Mouse (Mus musculus) heart, embryonic 15.5 days (tissue): ENCODE data around the gene Gm4792. TPM values are rescaled to one million over a fixed set of nuclear protein-coding genes. Genes with fewer than 3 reads are reported as not detected.

Source experiments
- ATAC-seq: fragments of 200-750 bp; cut with Nextera tagmentation; replicated peaks from 2 replicates; pipeline ENCODE4 v1.8.0; 2017; ENCODE audit warnings: low read depth, moderate TSS enrichment; ENCODE audit not compliant: insufficient number of reproducible peaks, insufficient read depth, low FRiP score
- H3K27ac ChIP-seq: fragments of 300-500 bp; sonication (generic); 2 replicates; pipeline ENCODE4 v1.5.1; 2015; ENCODE audit warnings: mild to moderate bottlenecking, inconsistent platforms
- H3K27me3 ChIP-seq: fragments of 300-500 bp; sonication (generic); 2 replicates; pipeline ENCODE4 v1.6.1; 2015; ENCODE audit warnings: inconsistent platforms
- H3K36me3 ChIP-seq: fragments of 300-500 bp; sonication (generic); 2 replicates; pipeline ENCODE4 v1.6.1; 2015; ENCODE audit warnings: mild to moderate bottlenecking, inconsistent platforms
- H3K4me1 ChIP-seq: fragments of 300-500 bp; sonication (generic); replicated peaks from 2 replicates; pipeline ENCODE4 v1.6.1; 2015; ENCODE audit warnings: inconsistent platforms
- H3K4me2 ChIP-seq: fragments of 300-500 bp; sonication (generic); 2 replicates; pipeline ENCODE4 v1.6.1; 2015; ENCODE audit warnings: inconsistent platforms, mild to moderate bottlenecking, moderate library complexity
- H3K4me3 ChIP-seq: fragments of 300-500 bp; sonication (generic); 2 replicates; pipeline ENCODE4 v1.5.1; 2015; ENCODE audit warnings: mild to moderate bottlenecking, inconsistent platforms
- H3K9ac ChIP-seq: fragments of 300-500 bp; sonication (generic); 2 replicates; pipeline ENCODE4 v1.6.1; 2015; ENCODE audit warnings: mild to moderate bottlenecking, inconsistent platforms
- H3K9me3 ChIP-seq: fragments of 300-500 bp; sonication (generic); replicated peaks from 2 replicates; pipeline ENCODE4 v1.6.1; 2016; ENCODE audit warnings: inconsistent platforms
- WGBS: fragments of 180-500 bp; shearing (Covaris S2); methylation state at CpG from one replicate; pipeline ENCODE4 v1.1.7; 2015; ENCODE audit warnings: mixed read lengths; 5-methylcytosine and 5-hydroxymethylcytosine counted together
- polyA plus RNA-seq: library from polyadenylated mRNA; unstranded; fragments of >200 nt; fragmentation: Nextera tagmentation; extraction: Ambion mirVana; gene quantifications from 2 replicates; pipeline ENCODE4 v1.2.1, GENCODE M21; 2015

Gm4792 gene
- polyA plus RNA-seq, 1 experiment from 2014 or later, result not detected

- WGBS, result 89% methylated on average over 5 of the region's 5 CpGs
- Histone ChIP-seq H3K9ac (no peak overlapping the region), H3K27me3 (no peaks in the 10 kb centered on the region), H3K4me2 (no peak overlapping the region), H3K36me3 (no peaks in the 10 kb centered on the region), H3K4me3 (no peak overlapping the region), H3K27ac (no peak overlapping the region), H3K9me3 (no peaks in the 10 kb centered on the region), H3K4me1 (no peaks in the 10 kb centered on the region)
- ATAC-seq, result no peak
Measured at GRCm38 (mm10) chr10:94295923-94296605, 2.4 kb downstream of the Gm4792 start.

- ATAC-seq, result no peak
- WGBS, result 65% methylated on average over 6 of the region's 6 CpGs
Measured at GRCm38 (mm10) chr10:94294933-94295750, 3.4 kb downstream of the Gm4792 start.

GRCm38 (mm10) chr10:94294437-94294836, 4.1 kb downstream of the Gm4792 start:
- Histone ChIP-seq H3K4me3 (no peak overlapping the region), H3K9ac (no peak overlapping the region), H3K4me2 (no peak overlapping the region), H3K4me1 (no peaks in the 10 kb centered on the region), H3K9me3 (no peaks in the 10 kb centered on the region), H3K36me3 (no peaks in the 10 kb centered on the region), H3K27ac (no peak overlapping the region), H3K27me3 (no peaks in the 10 kb centered on the region)
- 82% methylated on average over 5 of the region's 5 CpGs for WGBS
- ATAC-seq, result no peak

More at GRCm38 (mm10) chr10:94294933-94295750, 3.4 kb downstream of the Gm4792 start:
- Histone ChIP-seq H3K4me2 (no peak overlapping the region), H3K9ac (no peak overlapping the region), H3K4me1 (no peaks in the 10 kb centered on the region), H3K9me3 (no peaks in the 10 kb centered on the region), H3K27ac (no peak overlapping the region), H3K36me3 (no peaks in the 10 kb centered on the region), H3K4me3 (no peak overlapping the region), H3K27me3 (no peaks in the 10 kb centered on the region)

GRCm38 (mm10) chr10:94282797-94283196, 15.7 kb downstream of the Gm4792 start:
- no peak for ATAC-seq
- H3K27ac ChIP-seq, result no peak overlapping the region
- H3K4me1 ChIP-seq, result no peaks in the 10 kb centered on the region
- no peak overlapping the region for H3K4me3 ChIP-seq
- no peak overlapping the region for H3K9ac ChIP-seq
- H3K4me2 ChIP-seq, result no peak overlapping the region
- no peaks in the 10 kb centered on the region for H3K36me3 ChIP-seq
- no peaks in the 10 kb centered on the region for H3K27me3 ChIP-seq
- H3K9me3 ChIP-seq, result no peaks in the 10 kb centered on the region
- WGBS, result 72% methylated on average over 7 of the region's 7 CpGs

GRCm38 (mm10) chr10:94282179-94282578, 16.3 kb downstream of the Gm4792 start:
- ATAC-seq, result no peak
- Histone ChIP-seq H3K27me3 (no peaks in the 10 kb centered on the region), H3K36me3 (no peaks in the 10 kb centered on the region), H3K27ac (no peak overlapping the region), H3K4me3 (no peak overlapping the region), H3K9me3 (no peaks in the 10 kb centered on the region), H3K9ac (no peak overlapping the region), H3K4me2 (no peak overlapping the region), H3K4me1 (no peaks in the 10 kb centered on the region)
- WGBS, result 92% methylated on average over 8 of the region's 8 CpGs

- Histone ChIP-seq H3K27ac (no peak overlapping the region), H3K4me3 (no peak overlapping the region), H3K36me3 (no peaks in the 10 kb centered on the region), H3K4me1 (no peaks in the 10 kb centered on the region), H3K9ac (no peak overlapping the region), H3K27me3 (no peaks in the 10 kb centered on the region), H3K9me3 (no peaks in the 10 kb centered on the region), H3K4me2 (no peak overlapping the region)
- WGBS, result 57% methylated on average over 2 of the region's 2 CpGs
- no peak for ATAC-seq
Measured at GRCm38 (mm10) chr10:94276511-94276910, 22.0 kb downstream of the Gm4792 start.

GRCm38 (mm10) chr10:94275321-94275720, 23.2 kb downstream of the Gm4792 start:
- Histone ChIP-seq H3K27ac (no peak overlapping the region), H3K27me3 (no peaks in the 10 kb centered on the region), H3K36me3 (no peaks in the 10 kb centered on the region), H3K4me3 (no peak overlapping the region), H3K9me3 (no peaks in the 10 kb centered on the region), H3K4me2 (no peak overlapping the region), H3K9ac (no peak overlapping the region), H3K4me1 (no peaks in the 10 kb centered on the region)
- WGBS, result 24% methylated on average over 3 of the region's 3 CpGs
- ATAC-seq, result no peak

GRCm38 (mm10) chr10:94265656-94266542, 32.6 kb downstream of the Gm4792 start:
- Histone ChIP-seq H3K9me3 (no peaks in the 10 kb centered on the region), H3K27me3 (no peaks in the 10 kb centered on the region), H3K4me1 (no peaks in the 10 kb centered on the region), H3K9ac (no peak overlapping the region), H3K4me3 (no peak overlapping the region), H3K27ac (no peak overlapping the region), H3K36me3 (no peaks in the 10 kb centered on the region), H3K4me2 (no peak overlapping the region)
- 69% methylated on average over 17 of the region's 17 CpGs for WGBS
- no peak for ATAC-seq

- ATAC-seq, result no peak
- H3K36me3 ChIP-seq, result no peaks in the 10 kb centered on the region
Measured at GRCm38 (mm10) chr10:94263211-94263610, 35.3 kb downstream of the Gm4792 start.

GRCm38 (mm10) chr10:94262646-94263045, 35.9 kb downstream of the Gm4792 start:
- H3K9ac ChIP-seq, result no peak overlapping the region
- no peak overlapping the region for H3K4me2 ChIP-seq
- H3K4me1 ChIP-seq, result no peaks in the 10 kb centered on the region
- no peaks in the 10 kb centered on the region for H3K27me3 ChIP-seq
- no peaks in the 10 kb centered on the region for H3K36me3 ChIP-seq
- no peak for ATAC-seq
- H3K4me3 ChIP-seq, result no peak overlapping the region
- H3K27ac ChIP-seq, result no peak overlapping the region
- 85% methylated on average over 13 of the region's 13 CpGs for WGBS
- H3K9me3 ChIP-seq, result no peaks in the 10 kb centered on the region

More at GRCm38 (mm10) chr10:94263211-94263610, 35.3 kb downstream of the Gm4792 start:
- Histone ChIP-seq H3K27ac (no peak overlapping the region), H3K9me3 (no peaks in the 10 kb centered on the region), H3K27me3 (no peaks in the 10 kb centered on the region), H3K9ac (no peak overlapping the region), H3K4me2 (no peak overlapping the region), H3K4me1 (no peaks in the 10 kb centered on the region), H3K4me3 (no peak overlapping the region)
- WGBS, result 77% methylated on average over 3 of the region's 3 CpGs

- H3K4me2 ChIP-seq, result no peak overlapping the region
- H3K27me3 ChIP-seq, result no peaks in the 10 kb centered on the region
- H3K36me3 ChIP-seq, result no peaks in the 10 kb centered on the region
- H3K9me3 ChIP-seq, result no peaks in the 10 kb centered on the region
- no peak overlapping the region for H3K27ac ChIP-seq
- H3K9ac ChIP-seq, result no peak overlapping the region
- H3K4me1 ChIP-seq, result no peaks in the 10 kb centered on the region
- WGBS, result 70% methylated on average over 1 of the region's 1 CpGs
- H3K4me3 ChIP-seq, result no peak overlapping the region
- no peak for ATAC-seq
Measured at GRCm38 (mm10) chr10:94260544-94260943, 38.0 kb downstream of the Gm4792 start.
